Mouse (Mus musculus) intestine, embryonic 15.5 days (tissue): ENCODE measurements at regions not wholly inside any gene's neighbourhood (a gene's known extent, or its start where the extent isn't known, plus 50 kb on each side); places are given as distances from the start of the nearest gene placed in this dataset.

ENCODE experiments used
- ATAC-seq: fragments of 200-750 bp; cut with Nextera tagmentation; 2 replicates; pipeline ENCODE4 v1.8.0; 2017; ENCODE audit warnings: moderate TSS enrichment, moderate library complexity
- H3K27ac ChIP-seq: fragments of 300-500 bp; sonication (generic); 2 replicates; pipeline ENCODE4 v1.5.1; 2015; ENCODE audit warnings: mild to moderate bottlenecking, inconsistent platforms
- H3K27me3 ChIP-seq: fragments of 300-500 bp; sonication (generic); replicated peaks from 2 replicates; pipeline ENCODE4 v1.6.1; 2015; ENCODE audit warnings: inconsistent platforms
- H3K36me3 ChIP-seq: fragments of 300-500 bp; sonication (generic); 2 replicates; pipeline ENCODE4 v1.6.1; 2015; ENCODE audit warnings: inconsistent platforms
- H3K4me1 ChIP-seq: fragments of 300-500 bp; sonication (generic); replicated peaks from 2 replicates; pipeline ENCODE4 v1.6.1; 2015; ENCODE audit warnings: inconsistent platforms
- H3K4me2 ChIP-seq: fragments of 300-500 bp; sonication (generic); replicated peaks from 2 replicates; pipeline ENCODE4 v1.6.1; 2015; ENCODE audit warnings: mild to moderate bottlenecking, inconsistent platforms
- H3K4me3 ChIP-seq: fragments of 300-500 bp; sonication (generic); replicated peaks from 2 replicates; pipeline ENCODE4 v1.5.1; 2015; ENCODE audit warnings: inconsistent platforms
- H3K9ac ChIP-seq: fragments of 300-500 bp; sonication (generic); 2 replicates; pipeline ENCODE4 v1.6.1; 2015; ENCODE audit warnings: inconsistent platforms
- H3K9me3 ChIP-seq: fragments of 300-500 bp; sonication (generic); 2 replicates; pipeline ENCODE4 v1.6.1; 2016; ENCODE audit warnings: inconsistent platforms
- WGBS: fragments of 180-500 bp; shearing (Covaris S2); methylation state at CpG from one replicate; pipeline ENCODE4 v1.1.7; 2015; 5-methylcytosine and 5-hydroxymethylcytosine counted together

GRCm38 (mm10) chr12:13129677-13130082, 119.3 kb downstream of the Ddx1 start:
- 53% methylated on average over 8 of the region's 8 CpGs for WGBS
- Histone ChIP-seq H3K9me3 (no peaks in the 10 kb centered on the region), H3K9ac (no peak overlapping the region), H3K4me2 (no peak overlapping the region), H3K27me3 (no peaks in the 10 kb centered on the region), H3K4me3 (no peak overlapping the region), H3K27ac (no peak overlapping the region), H3K4me1 (0 out of 2 replicates have a peak, but pooled peaks cover 2% of the 10 kb centered on the region), H3K36me3 (no peaks in the 10 kb centered on the region)
- peak; percentile 53 for ATAC-seq

- no peak overlapping the region for H3K27ac ChIP-seq
- H3K4me1 ChIP-seq, result 0 out of 2 replicates have a peak, but pooled peaks cover 2% of the 10 kb centered on the region
- no peaks in the 10 kb centered on the region for H3K27me3 ChIP-seq
- H3K36me3 ChIP-seq, result no peaks in the 10 kb centered on the region
- H3K4me2 ChIP-seq, result no peak overlapping the region
- no peak; the same call in 1 of the 2 replicates for ATAC-seq
- H3K9me3 ChIP-seq, result no peaks in the 10 kb centered on the region
- no peak overlapping the region for H3K4me3 ChIP-seq
- WGBS, result 51% methylated on average over 11 of the region's 11 CpGs
- H3K9ac ChIP-seq, result no peak overlapping the region
These were observed 121.6 kb downstream of the Ddx1 start for GRCm38 (mm10) chr12:13127407-13127806.

GRCm38 (mm10) chr12:13125054-13125453, 124.0 kb downstream of the Ddx1 start:
- H3K36me3 ChIP-seq, result no peaks in the 10 kb centered on the region
- H3K4me2 ChIP-seq, result no peak overlapping the region
- no peak overlapping the region for H3K27ac ChIP-seq
- WGBS, result 97% methylated on average over 1 of the region's 1 CpGs
- H3K9me3 ChIP-seq, result no peaks in the 10 kb centered on the region
- H3K4me3 ChIP-seq, result no peak overlapping the region
- no peak for ATAC-seq
- no peak overlapping the region for H3K9ac ChIP-seq
- no peaks in the 10 kb centered on the region for H3K27me3 ChIP-seq
- H3K4me1 ChIP-seq, result peaks cover 12% of the 10 kb centered on the region; the same call in 1 of the 2 replicates

- no peak overlapping the region for H3K4me3 ChIP-seq
- no peaks in the 10 kb centered on the region for H3K9me3 ChIP-seq
- no peak overlapping the region for H3K4me2 ChIP-seq
- H3K4me1 ChIP-seq, result peaks cover 9% of the 10 kb centered on the region; the same call in 1 of the 2 replicates
- H3K36me3 ChIP-seq, result no peaks in the 10 kb centered on the region
- WGBS, result 26% methylated on average over 9 of the region's 9 CpGs
- H3K9ac ChIP-seq, result no peak overlapping the region
- no peak overlapping the region for H3K27ac ChIP-seq
- ATAC-seq, result peak; percentile 41; the same call in 1 of the 2 replicates
- H3K27me3 ChIP-seq, result no peaks in the 10 kb centered on the region
These were observed 126.7 kb downstream of the Ddx1 start for GRCm38 (mm10) chr12:13122282-13122681.

GRCm38 (mm10) chr12:13120581-13120980, 128.4 kb downstream of the Ddx1 start:
- ATAC-seq, result peak; percentile 45; the same call in 1 of the 2 replicates
- no peak overlapping the region for H3K27ac ChIP-seq
- no peaks in the 10 kb centered on the region for H3K9me3 ChIP-seq
- no peaks in the 10 kb centered on the region for H3K27me3 ChIP-seq
- H3K36me3 ChIP-seq, result no peaks in the 10 kb centered on the region
- H3K4me3 ChIP-seq, result no peak overlapping the region
- peaks cover 9% of the 10 kb centered on the region; the same call in 1 of the 2 replicates for H3K4me1 ChIP-seq
- WGBS, result 26% methylated on average over 7 of the region's 7 CpGs
- H3K9ac ChIP-seq, result no peak overlapping the region
- H3K4me2 ChIP-seq, result no peak overlapping the region

GRCm38 (mm10) chr12:13119653-13120052, 129.4 kb downstream of the Ddx1 start:
- H3K9ac ChIP-seq, result no peak overlapping the region
- H3K4me1 ChIP-seq, result peaks cover 9% of the 10 kb centered on the region; the same call in 1 of the 2 replicates
- H3K9me3 ChIP-seq, result no peaks in the 10 kb centered on the region
- ATAC-seq, result no peak
- 71% methylated on average over 3 of the region's 3 CpGs for WGBS
- H3K36me3 ChIP-seq, result no peaks in the 10 kb centered on the region
- no peaks in the 10 kb centered on the region for H3K27me3 ChIP-seq
- H3K27ac ChIP-seq, result no peak overlapping the region
- H3K4me3 ChIP-seq, result no peak overlapping the region
- no peak overlapping the region for H3K4me2 ChIP-seq

GRCm38 (mm10) chr12:13118026-13118425, 131.0 kb downstream of the Ddx1 start:
- Histone ChIP-seq H3K9ac (no peak overlapping the region), H3K36me3 (no peaks in the 10 kb centered on the region), H3K4me2 (no peak overlapping the region), H3K27ac (no peak overlapping the region), H3K27me3 (no peaks in the 10 kb centered on the region), H3K4me3 (no peak overlapping the region), H3K9me3 (no peaks in the 10 kb centered on the region), H3K4me1 (peaks cover 9% of the 10 kb centered on the region; the same call in 1 of the 2 replicates)
- WGBS, result 70% methylated on average over 9 of the region's 9 CpGs
- no peak for ATAC-seq

- 65% methylated on average over 4 of the region's 4 CpGs for WGBS
- ATAC-seq, result no peak
- H3K27me3 ChIP-seq, result no peaks in the 10 kb centered on the region
- no peak overlapping the region for H3K4me3 ChIP-seq
- H3K4me2 ChIP-seq, result no peak overlapping the region
- no peak overlapping the region for H3K27ac ChIP-seq
- no peaks in the 10 kb centered on the region for H3K4me1 ChIP-seq
- no peaks in the 10 kb centered on the region for H3K36me3 ChIP-seq
- H3K9ac ChIP-seq, result no peak overlapping the region
- no peaks in the 10 kb centered on the region for H3K9me3 ChIP-seq
These were observed 134.7 kb downstream of the Ddx1 start for GRCm38 (mm10) chr12:13114341-13114740.

- no peak overlapping the region for H3K27ac ChIP-seq
- H3K9me3 ChIP-seq, result no peaks in the 10 kb centered on the region
- no peaks in the 10 kb centered on the region for H3K27me3 ChIP-seq
- 85% methylated on average over 3 of the region's 3 CpGs for WGBS
- no peaks in the 10 kb centered on the region for H3K36me3 ChIP-seq
- H3K4me3 ChIP-seq, result no peak overlapping the region
- no peak for ATAC-seq
- H3K4me2 ChIP-seq, result no peak overlapping the region
- no peaks in the 10 kb centered on the region for H3K4me1 ChIP-seq
- no peak overlapping the region for H3K9ac ChIP-seq
These were observed 142.1 kb downstream of the Ddx1 start for GRCm38 (mm10) chr12:13106931-13107330.

GRCm38 (mm10) chr12:13100505-13101354, 148.3 kb downstream of the Ddx1 start:
- Histone ChIP-seq H3K9me3 (no peaks in the 10 kb centered on the region), H3K4me1 (no peaks in the 10 kb centered on the region), H3K4me2 (no peak overlapping the region), H3K36me3 (no peaks in the 10 kb centered on the region), H3K9ac (no peak overlapping the region), H3K27ac (no peak overlapping the region), H3K27me3 (no peaks in the 10 kb centered on the region), H3K4me3 (no peak overlapping the region)
- WGBS, result 33% methylated on average over 12 of the region's 12 CpGs
- ATAC-seq, result peak; percentile 34; the same call in 1 of the 2 replicates

- Histone ChIP-seq H3K36me3 (no peaks in the 10 kb centered on the region), H3K9me3 (no peaks in the 10 kb centered on the region), H3K4me3 (no peak overlapping the region), H3K4me1 (no peaks in the 10 kb centered on the region), H3K9ac (no peak overlapping the region), H3K27me3 (no peaks in the 10 kb centered on the region), H3K27ac (no peak overlapping the region), H3K4me2 (no peak overlapping the region)
- ATAC-seq, result no peak
- WGBS, result 52% methylated on average over 9 of the region's 9 CpGs
These were observed 152.6 kb upstream of the Mycn start for GRCm38 (mm10) chr12:13094111-13094851.

- no peak overlapping the region for H3K4me3 ChIP-seq
- no peaks in the 10 kb centered on the region for H3K9me3 ChIP-seq
- no peak for ATAC-seq
- no peaks in the 10 kb centered on the region for H3K27me3 ChIP-seq
- no peak overlapping the region for H3K27ac ChIP-seq
- no peak overlapping the region for H3K4me2 ChIP-seq
- no peak overlapping the region for H3K9ac ChIP-seq
- no peaks in the 10 kb centered on the region for H3K4me1 ChIP-seq
- no peaks in the 10 kb centered on the region for H3K36me3 ChIP-seq
- 61% methylated on average over 9 of the region's 9 CpGs for WGBS
These were observed 144.2 kb upstream of the Mycn start for GRCm38 (mm10) chr12:13085951-13086350.
